Mouse (Mus musculus): ENCODE results near the gene Mtus2. TPM values are rescaled to one million over a fixed set of nuclear protein-coding genes. Genes with fewer than 3 reads are reported as not detected.

Gene Mtus2
- polyA plus RNA-seq, 1 experiment from 2014 or later: 11.0 TPM

DNA sequence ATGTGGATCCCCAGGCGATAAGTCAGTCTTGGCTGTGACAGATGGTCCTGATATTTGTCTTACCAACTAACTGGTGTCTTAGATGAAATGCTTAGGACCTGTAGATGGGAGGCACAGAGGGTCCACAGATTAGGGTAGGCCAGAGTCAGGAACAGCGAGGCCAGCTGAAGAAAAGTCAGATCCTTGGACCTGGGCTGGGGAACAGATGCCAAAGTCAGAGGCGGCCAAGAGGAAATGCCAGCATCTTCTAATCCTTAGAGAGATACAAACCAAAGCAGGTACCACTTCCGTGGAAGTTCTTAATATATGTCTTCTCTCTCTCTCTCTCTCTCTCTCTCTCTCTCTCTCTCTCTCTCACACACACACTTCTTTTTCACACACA lies 96.5 kb downstream of the Mtus2 start:
- Histone ChIP-seq H3K4me3 (no peak overlapping the region), H3K36me3 (no peaks in the 10 kb centered on the region), H3K27me3 (no peaks in the 10 kb centered on the region), H3K4me2 (replicated peaks) (no peak overlapping the region), H3K4me1 (no peaks in the 10 kb centered on the region), H3K27ac (no peak overlapping the region), H3K9ac (no peak overlapping the region), H3K9me3 (no peaks in the 10 kb centered on the region)
- WGBS: 77% methylated on average over 4 of the region's 4 CpGs
- ATAC-seq (ENCODE audit: insufficient number of reproducible peaks, insufficient read depth, low FRiP score, low TSS enrichment): no peak

GRCm38 (mm10) chr5:148056831-148057230 lies 99.7 kb downstream of the Mtus2 start:
- H3K27ac ChIP-seq: no peak overlapping the region
- H3K4me1 ChIP-seq: no peaks in the 10 kb centered on the region
- no peak overlapping the region for H3K4me3 ChIP-seq
- no peaks in the 10 kb centered on the region for H3K9me3 ChIP-seq
- no peak for ATAC-seq (ENCODE audit: insufficient number of reproducible peaks, insufficient read depth, low FRiP score, low TSS enrichment)
- no peak overlapping the region for H3K9ac ChIP-seq
- no peaks in the 10 kb centered on the region for H3K27me3 ChIP-seq
- no peak overlapping the region for H3K4me2 ChIP-seq (replicated peaks)
- 64% methylated on average over 1 of the region's 1 CpGs for WGBS
- H3K36me3 ChIP-seq: no peaks in the 10 kb centered on the region

DNA sequence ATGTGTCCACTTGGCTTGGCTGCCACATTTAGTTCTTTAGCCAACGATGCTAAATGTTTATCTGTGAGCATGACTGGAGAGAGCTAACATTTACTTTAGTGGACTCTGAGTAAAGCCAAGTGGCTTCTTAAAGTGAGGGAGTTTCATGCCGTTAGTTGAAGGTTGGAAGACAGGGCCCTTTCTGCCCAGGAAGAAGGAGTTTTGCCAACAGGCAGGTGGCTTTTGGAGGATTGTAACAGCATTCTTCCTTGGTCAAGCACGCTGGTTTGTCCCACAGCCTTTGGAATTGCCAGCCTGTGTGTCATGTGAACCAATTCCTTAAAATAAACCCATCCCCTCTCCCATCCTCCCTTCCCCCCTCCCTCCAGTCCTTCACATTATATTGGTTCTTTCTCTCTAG lies 100.3 kb downstream of the Mtus2 start:
- no peak overlapping the region for H3K9ac ChIP-seq
- H3K4me1 ChIP-seq: no peaks in the 10 kb centered on the region
- no peak overlapping the region for H3K4me3 ChIP-seq
- H3K27me3 ChIP-seq: no peaks in the 10 kb centered on the region
- no peak overlapping the region for H3K27ac ChIP-seq
- no peaks in the 10 kb centered on the region for H3K9me3 ChIP-seq
- no peak overlapping the region for H3K4me2 ChIP-seq (replicated peaks)
- no peak for ATAC-seq (ENCODE audit: insufficient number of reproducible peaks, insufficient read depth, low FRiP score, low TSS enrichment)
- H3K36me3 ChIP-seq: no peaks in the 10 kb centered on the region
- WGBS: 76% methylated on average over 3 of the region's 3 CpGs

DNA sequence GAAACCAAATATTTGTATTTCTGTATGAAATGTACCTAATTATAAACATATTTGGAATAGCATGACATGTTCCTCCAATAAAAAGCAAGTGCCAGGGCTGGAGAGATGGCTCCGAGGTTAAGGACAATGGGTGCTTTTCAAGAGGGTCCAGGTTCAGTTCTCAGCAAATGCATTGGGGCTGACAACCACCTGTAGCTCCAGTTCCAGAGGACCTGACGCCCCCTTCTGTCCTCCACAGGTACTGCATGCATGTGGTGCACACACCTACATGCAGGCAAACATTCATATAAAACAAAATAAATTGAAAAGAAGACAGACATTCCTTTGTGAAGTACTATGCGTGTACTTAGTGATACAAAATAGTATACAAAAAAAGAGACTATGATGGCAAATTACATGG lies 102.2 kb downstream of the Mtus2 start:
- H3K27me3 ChIP-seq: no peaks in the 10 kb centered on the region
- no peaks in the 10 kb centered on the region for H3K9me3 ChIP-seq
- no peak overlapping the region for H3K4me2 ChIP-seq (replicated peaks)
- H3K4me3 ChIP-seq: no peak overlapping the region
- H3K27ac ChIP-seq: no peak overlapping the region
- 68% methylated on average over 3 of the region's 3 CpGs for WGBS
- no peaks in the 10 kb centered on the region for H3K4me1 ChIP-seq
- no peak for ATAC-seq (ENCODE audit: insufficient number of reproducible peaks, insufficient read depth, low FRiP score, low TSS enrichment)
- H3K36me3 ChIP-seq: no peaks in the 10 kb centered on the region
- no peak overlapping the region for H3K9ac ChIP-seq

- Histone ChIP-seq H3K9me3 (no peaks in the 10 kb centered on the region), H3K9ac (no peak overlapping the region), H3K36me3 (no peaks in the 10 kb centered on the region), H3K4me1 (no peaks in the 10 kb centered on the region), H3K4me2 (replicated peaks) (no peak overlapping the region), H3K4me3 (no peak overlapping the region), H3K27ac (no peak overlapping the region), H3K27me3 (no peaks in the 10 kb centered on the region)
- 82% methylated on average over 4 of the region's 4 CpGs for WGBS
- ATAC-seq (ENCODE audit: insufficient number of reproducible peaks, insufficient read depth, low FRiP score, low TSS enrichment): no peak
These were observed 104.7 kb downstream of the Mtus2 start for GRCm38 (mm10) chr5:148061869-148062268.

- WGBS: 80% methylated on average over 3 of the region's 3 CpGs
- Histone ChIP-seq H3K9me3 (no peaks in the 10 kb centered on the region), H3K9ac (no peak overlapping the region), H3K36me3 (no peaks in the 10 kb centered on the region), H3K4me3 (no peak overlapping the region), H3K4me2 (replicated peaks) (no peak overlapping the region), H3K27me3 (no peaks in the 10 kb centered on the region), H3K4me1 (no peaks in the 10 kb centered on the region), H3K27ac (no peak overlapping the region)
- no peak for ATAC-seq (ENCODE audit: insufficient number of reproducible peaks, insufficient read depth, low FRiP score, low TSS enrichment)
These were observed 106.6 kb downstream of the Mtus2 start for GRCm38 (mm10) chr5:148063745-148064144.

GRCm38 (mm10) chr5:148065251-148065650 lies 108.1 kb downstream of the Mtus2 start:
- H3K36me3 ChIP-seq: no peaks in the 10 kb centered on the region
- no peak for ATAC-seq (ENCODE audit: insufficient number of reproducible peaks, insufficient read depth, low FRiP score, low TSS enrichment)

GRCm38 (mm10) chr5:148069909-148070308 lies 112.8 kb downstream of the Mtus2 start:
- ATAC-seq (ENCODE audit: insufficient number of reproducible peaks, insufficient read depth, low FRiP score, low TSS enrichment): no peak
- Histone ChIP-seq H3K27ac (no peak overlapping the region), H3K9me3 (no peaks in the 10 kb centered on the region), H3K4me2 (replicated peaks) (no peak overlapping the region), H3K36me3 (no peaks in the 10 kb centered on the region), H3K9ac (no peak overlapping the region), H3K4me1 (no peaks in the 10 kb centered on the region), H3K4me3 (no peak overlapping the region), H3K27me3 (no peaks in the 10 kb centered on the region)
- WGBS: 13% methylated on average over 4 of the region's 4 CpGs

More at GRCm38 (mm10) chr5:148065251-148065650, 108.1 kb downstream of the Mtus2 start:
- Histone ChIP-seq H3K4me1 (no peaks in the 10 kb centered on the region), H3K27ac (no peak overlapping the region), H3K9ac (no peak overlapping the region), H3K4me2 (replicated peaks) (no peak overlapping the region), H3K27me3 (no peaks in the 10 kb centered on the region), H3K4me3 (no peak overlapping the region), H3K9me3 (no peaks in the 10 kb centered on the region)
- 79% methylated on average over 5 of the region's 5 CpGs for WGBS

GRCm38 (mm10) chr5:148071800-148072199 lies 114.7 kb downstream of the Mtus2 start:
- no peak for ATAC-seq (ENCODE audit: insufficient number of reproducible peaks, insufficient read depth, low FRiP score, low TSS enrichment)
- no peaks in the 10 kb centered on the region for H3K36me3 ChIP-seq
- 8% methylated on average over 9 of the region's 9 CpGs for WGBS

DNA sequence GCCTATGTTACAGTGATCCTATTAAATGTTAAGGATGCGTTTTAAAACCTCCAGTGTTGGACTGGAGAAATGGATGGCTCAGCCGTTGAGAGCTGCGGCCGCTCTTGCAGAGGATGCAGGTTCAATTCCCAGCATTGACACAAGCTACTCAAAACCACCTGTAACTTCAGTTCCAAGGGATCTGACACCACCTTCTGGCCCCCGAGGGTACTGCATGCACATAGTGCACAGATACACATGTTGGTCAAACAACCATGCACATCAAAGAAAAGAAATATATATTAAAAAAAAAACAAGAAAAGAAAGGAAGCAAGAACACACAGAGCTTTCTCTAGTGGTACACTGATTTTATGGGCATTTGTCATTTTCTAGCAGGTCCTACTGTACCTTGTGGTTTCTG lies 116.3 kb downstream of the Mtus2 start:
- no peaks in the 10 kb centered on the region for H3K4me1 ChIP-seq
- no peak overlapping the region for H3K4me2 ChIP-seq (replicated peaks)
- no peak overlapping the region for H3K9ac ChIP-seq
- no peak overlapping the region for H3K27ac ChIP-seq
- no peak for ATAC-seq (ENCODE audit: insufficient number of reproducible peaks, insufficient read depth, low FRiP score, low TSS enrichment)
- no peaks in the 10 kb centered on the region for H3K36me3 ChIP-seq
- 91% methylated on average over 5 of the region's 5 CpGs for WGBS
- no peaks in the 10 kb centered on the region for H3K9me3 ChIP-seq
- no peak overlapping the region for H3K4me3 ChIP-seq
- no peaks in the 10 kb centered on the region for H3K27me3 ChIP-seq

More at GRCm38 (mm10) chr5:148071800-148072199, 114.7 kb downstream of the Mtus2 start:
- H3K4me3 ChIP-seq: no peak overlapping the region
- no peaks in the 10 kb centered on the region for H3K4me1 ChIP-seq
- no peaks in the 10 kb centered on the region for H3K9me3 ChIP-seq
- no peak overlapping the region for H3K9ac ChIP-seq
- no peak overlapping the region for H3K4me2 ChIP-seq (replicated peaks)
- no peaks in the 10 kb centered on the region for H3K27me3 ChIP-seq
- no peak overlapping the region for H3K27ac ChIP-seq

DNA sequence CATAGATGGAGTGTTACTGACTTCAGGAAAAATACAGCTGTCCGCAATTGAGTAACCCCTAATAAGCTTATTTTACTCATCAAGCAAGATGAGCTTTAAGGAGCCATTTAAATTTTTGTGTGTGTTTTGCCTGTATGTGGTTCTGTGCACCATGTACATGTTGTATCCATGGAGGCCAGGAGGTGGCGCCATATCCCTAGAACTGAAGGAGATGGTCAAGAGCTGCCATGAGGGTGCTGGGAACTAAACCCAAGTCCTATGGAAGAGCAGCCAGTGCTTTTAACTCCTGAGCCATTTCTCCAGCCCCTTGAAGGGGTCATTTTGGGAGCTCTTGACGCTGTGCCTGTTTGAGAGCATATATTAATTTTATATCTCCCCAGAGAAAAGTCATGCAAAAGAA lies 122.6 kb downstream of the Mtus2 start:
- Histone ChIP-seq H3K9me3 (no peaks in the 10 kb centered on the region), H3K27ac (no peak overlapping the region), H3K4me1 (no peaks in the 10 kb centered on the region), H3K36me3 (no peaks in the 10 kb centered on the region), H3K4me3 (no peak overlapping the region), H3K27me3 (no peaks in the 10 kb centered on the region), H3K9ac (no peak overlapping the region), H3K4me2 (replicated peaks) (no peak overlapping the region)
- no peak for ATAC-seq (ENCODE audit: insufficient number of reproducible peaks, insufficient read depth, low FRiP score, low TSS enrichment)
- 78% methylated on average over 3 of the region's 3 CpGs for WGBS

- no peaks in the 10 kb centered on the region for H3K27me3 ChIP-seq
- no peaks in the 10 kb centered on the region for H3K9me3 ChIP-seq
- H3K27ac ChIP-seq: no peak overlapping the region
- WGBS: 100% methylated on average over 1 of the region's 1 CpGs
- no peaks in the 10 kb centered on the region for H3K4me1 ChIP-seq
- no peak overlapping the region for H3K4me2 ChIP-seq (replicated peaks)
- H3K36me3 ChIP-seq: no peaks in the 10 kb centered on the region
- H3K9ac ChIP-seq: no peak overlapping the region
- no peak for ATAC-seq (ENCODE audit: insufficient number of reproducible peaks, insufficient read depth, low FRiP score, low TSS enrichment)
- H3K4me3 ChIP-seq: no peak overlapping the region
These were observed 126.4 kb downstream of the Mtus2 start for GRCm38 (mm10) chr5:148083541-148083940.

DNA sequence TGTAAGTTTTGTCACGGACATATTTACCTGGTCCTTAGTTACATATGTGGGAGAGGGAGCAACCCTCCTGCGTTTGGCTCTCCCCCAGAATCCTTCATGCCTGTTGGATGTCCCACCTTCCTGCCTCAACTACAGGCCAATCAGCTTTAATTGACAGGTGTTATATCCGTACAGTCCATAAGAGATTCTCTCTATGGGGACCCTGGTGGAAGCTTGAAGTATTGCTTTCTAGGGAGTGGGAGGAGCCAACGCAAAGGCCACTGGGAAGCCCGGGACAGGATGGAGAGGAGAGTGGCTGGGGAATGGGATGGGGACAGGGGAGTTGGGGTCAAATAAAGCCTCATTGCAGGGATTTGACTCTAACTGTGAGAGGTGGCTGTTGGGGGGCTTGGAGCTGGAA lies 127.6 kb downstream of the Mtus2 start:
- WGBS: 81% methylated on average over 5 of the region's 5 CpGs
- H3K4me1 ChIP-seq: no peaks in the 10 kb centered on the region
- H3K27me3 ChIP-seq: no peaks in the 10 kb centered on the region
- H3K4me3 ChIP-seq: no peak overlapping the region
- H3K36me3 ChIP-seq: no peaks in the 10 kb centered on the region
- no peak overlapping the region for H3K4me2 ChIP-seq (replicated peaks)
- H3K9me3 ChIP-seq: no peaks in the 10 kb centered on the region
- ATAC-seq (ENCODE audit: insufficient number of reproducible peaks, insufficient read depth, low FRiP score, low TSS enrichment): no peak
- no peak overlapping the region for H3K9ac ChIP-seq
- H3K27ac ChIP-seq: no peak overlapping the region

Measured in embryonic facial prominence, embryonic 12.5 days (tissue).